Mouse (Mus musculus) forebrain, embryonic 13.5 days (tissue): ENCODE measurements around the gene Zbed6. TPM values are rescaled to one million over a fixed set of nuclear protein-coding genes. Genes with fewer than 3 reads are reported as not detected.
"Not testable (repeated sequence)": the region's sequence is repeated elsewhere in the genome, so short reads cannot be mapped to it uniquely, and the experiment has no call there.

ENCODE experiments used
- ATAC-seq: fragments of 200-750 bp; cut with Nextera tagmentation; 2 replicates; pipeline ENCODE4 v1.8.0; 2017
- H3K27ac ChIP-seq: fragments of 300-500 bp; sonication (generic); 2 replicates; pipeline ENCODE4 v1.5.1; 2015; ENCODE audit warnings: inconsistent platforms, mild to moderate bottlenecking, moderate library complexity
- H3K27me3 ChIP-seq: fragments of 300-500 bp; sonication (generic); 2 replicates; pipeline ENCODE4 v1.6.1; 2015; ENCODE audit warnings: mild to moderate bottlenecking, inconsistent platforms
- H3K36me3 ChIP-seq: fragments of 300-500 bp; sonication (generic); 2 replicates; pipeline ENCODE4 v1.6.1; 2015; ENCODE audit warnings: mild to moderate bottlenecking, inconsistent platforms; ENCODE audit not compliant: poor library complexity, severe bottlenecking
- H3K4me1 ChIP-seq: fragments of 300-500 bp; sonication (generic); 2 replicates; pipeline ENCODE4 v1.6.1; 2015; ENCODE audit warnings: inconsistent platforms
- H3K4me2 ChIP-seq: fragments of 300-500 bp; sonication (generic); 2 replicates; pipeline ENCODE4 v1.6.1; 2015; ENCODE audit warnings: inconsistent platforms, mild to moderate bottlenecking, moderate library complexity
- H3K4me3 ChIP-seq: fragments of 300-500 bp; sonication (generic); 2 replicates; pipeline ENCODE4 v1.5.1; 2015; ENCODE audit warnings: mild to moderate bottlenecking, inconsistent platforms
- H3K9ac ChIP-seq: fragments of 300-500 bp; sonication (generic); 2 replicates; pipeline ENCODE4 v1.6.1; 2015; ENCODE audit warnings: mild to moderate bottlenecking, inconsistent platforms
- H3K9me3 ChIP-seq: fragments of 300-500 bp; sonication (generic); replicated peaks from 2 replicates; pipeline ENCODE4 v1.6.1; 2016; ENCODE audit warnings: inconsistent platforms
- WGBS: fragments of 180-500 bp; shearing (Covaris S2); methylation state at CpG from one replicate; pipeline ENCODE4 v1.1.7; 2015; 5-methylcytosine and 5-hydroxymethylcytosine counted together
- polyA plus RNA-seq: library from polyadenylated mRNA; unstranded; fragments of >200 nt; fragmentation: Nextera tagmentation; extraction: Ambion mirVana; gene quantifications from 2 replicates; pipeline ENCODE4 v1.2.1, GENCODE M21; 2015

The Zbed6 gene
- polyA plus RNA-seq, 1 experiment from 2014 or later: not detected

GRCm38 (mm10) chr1:133685749-133686519 is 25.2 kb upstream of the Zbed6 start:
- Histone ChIP-seq H3K4me1 (no peaks in the 10 kb centered on the region), H3K36me3 (no peaks in the 10 kb centered on the region), H3K9ac (no peak overlapping the region), H3K4me2 (no peak overlapping the region), H3K4me3 (no peak overlapping the region), H3K27me3 (no peaks in the 10 kb centered on the region), H3K27ac (no peak overlapping the region), H3K9me3 (no peaks in the 10 kb centered on the region)
- ATAC-seq: no peak
- 83% methylated on average over 10 of the region's 10 CpGs for WGBS

GRCm38 (mm10) chr1:133671801-133672200 is 11.1 kb upstream of the Zbed6 start:
- Histone ChIP-seq H3K4me2 (no peak overlapping the region), H3K4me1 (no peaks in the 10 kb centered on the region), H3K27me3 (no peaks in the 10 kb centered on the region), H3K27ac (no peak overlapping the region), H3K9ac (no peak overlapping the region), H3K9me3 (no peaks in the 10 kb centered on the region), H3K36me3 (no peaks in the 10 kb centered on the region), H3K4me3 (no peak overlapping the region)
- ATAC-seq: no peak
- 71% methylated on average over 3 of the region's 3 CpGs for WGBS

GRCm38 (mm10) chr1:133671266-133671665 is 10.6 kb upstream of the Zbed6 start:
- H3K4me3 ChIP-seq: no peak overlapping the region
- H3K27ac ChIP-seq: no peak overlapping the region
- H3K27me3 ChIP-seq: no peaks in the 10 kb centered on the region
- 94% methylated on average over 3 of the region's 3 CpGs for WGBS
- no peaks in the 10 kb centered on the region for H3K9me3 ChIP-seq
- ATAC-seq: no peak
- no peaks in the 10 kb centered on the region for H3K4me1 ChIP-seq
- no peak overlapping the region for H3K9ac ChIP-seq
- H3K36me3 ChIP-seq: no peaks in the 10 kb centered on the region
- H3K4me2 ChIP-seq: no peak overlapping the region

- no peak overlapping the region for H3K4me2 ChIP-seq
- no peak overlapping the region for H3K27ac ChIP-seq
- 81% methylated on average over 6 of the region's 6 CpGs for WGBS
These were observed 10.1 kb upstream of the Zbed6 start for GRCm38 (mm10) chr1:133670776-133671175.

GRCm38 (mm10) chr1:133670190-133670589 is 9.5 kb upstream of the Zbed6 start:
- WGBS: 81% methylated on average over 12 of the region's 12 CpGs
- no peak for ATAC-seq
- H3K9me3 ChIP-seq: no peaks in the 10 kb centered on the region
- no peaks in the 10 kb centered on the region for H3K36me3 ChIP-seq
- H3K4me1 ChIP-seq: no peaks in the 10 kb centered on the region
- H3K27me3 ChIP-seq: no peaks in the 10 kb centered on the region
- no peak overlapping the region for H3K4me3 ChIP-seq
- no peak overlapping the region for H3K9ac ChIP-seq
- no peak overlapping the region for H3K4me2 ChIP-seq
- no peak overlapping the region for H3K27ac ChIP-seq

More at GRCm38 (mm10) chr1:133670776-133671175, 10.1 kb upstream of the Zbed6 start:
- Histone ChIP-seq H3K4me1 (no peaks in the 10 kb centered on the region), H3K9me3 (no peaks in the 10 kb centered on the region), H3K9ac (no peak overlapping the region), H3K27me3 (no peaks in the 10 kb centered on the region), H3K4me3 (no peak overlapping the region), H3K36me3 (no peaks in the 10 kb centered on the region)
- ATAC-seq: no peak

GRCm38 (mm10) chr1:133668618-133669017 is 7.9 kb upstream of the Zbed6 start:
- no peak overlapping the region for H3K4me3 ChIP-seq
- ATAC-seq: no peak
- H3K4me2 ChIP-seq: no peak overlapping the region
- H3K9ac ChIP-seq: no peak overlapping the region
- no peaks in the 10 kb centered on the region for H3K9me3 ChIP-seq
- 95% methylated on average over 3 of the region's 3 CpGs for WGBS
- no peaks in the 10 kb centered on the region for H3K36me3 ChIP-seq
- H3K27ac ChIP-seq: no peak overlapping the region
- H3K27me3 ChIP-seq: no peaks in the 10 kb centered on the region
- no peaks in the 10 kb centered on the region for H3K4me1 ChIP-seq

GRCm38 (mm10) chr1:133667721-133668120 is 7.0 kb upstream of the Zbed6 start:
- Histone ChIP-seq H3K36me3 (no peaks in the 10 kb centered on the region), H3K9me3 (no peaks in the 10 kb centered on the region), H3K4me1 (no peaks in the 10 kb centered on the region), H3K4me2 (no peak overlapping the region), H3K27me3 (no peaks in the 10 kb centered on the region), H3K9ac (no peak overlapping the region), H3K27ac (no peak overlapping the region), H3K4me3 (no peak overlapping the region)
- 20% methylated on average over 7 of the region's 7 CpGs for WGBS
- ATAC-seq: no peak

- H3K27me3 ChIP-seq, H3K9me3 ChIP-seq, H3K36me3 ChIP-seq, H3K4me1 ChIP-seq, ATAC-seq, H3K4me3 ChIP-seq, H3K9ac ChIP-seq, H3K27ac ChIP-seq, H3K4me2 ChIP-seq: not testable (repeated sequence)
- WGBS: 82% methylated on average over 8 of the region's 8 CpGs
These were observed 5.0 kb upstream of the Zbed6 start for GRCm38 (mm10) chr1:133665713-133666112.

- 57% methylated on average over 11 of the region's 11 CpGs for WGBS
- H3K4me2 ChIP-seq: no peak overlapping the region
These were observed 3.7 kb upstream of the Zbed6 start for GRCm38 (mm10) chr1:133664203-133664970.

GRCm38 (mm10) chr1:133663427-133663826 is 2.7 kb upstream of the Zbed6 start:
- Histone ChIP-seq H3K4me2 (no peak overlapping the region), H3K27ac (no peak overlapping the region), H3K9me3 (no peaks in the 10 kb centered on the region), H3K27me3 (no peaks in the 10 kb centered on the region), H3K36me3 (peaks cover 12% of the 10 kb centered on the region), H3K9ac (no peak overlapping the region), H3K4me1 (peaks cover 20% of the 10 kb centered on the region), H3K4me3 (no peak overlapping the region)
- WGBS: 74% methylated on average over 4 of the region's 4 CpGs
- ATAC-seq: no peak

More at GRCm38 (mm10) chr1:133664203-133664970, 3.7 kb upstream of the Zbed6 start:
- peaks cover 11% of the 10 kb centered on the region for H3K4me1 ChIP-seq
- no peak for ATAC-seq
- no peaks in the 10 kb centered on the region for H3K27me3 ChIP-seq
- H3K9me3 ChIP-seq: no peaks in the 10 kb centered on the region
- no peak overlapping the region for H3K27ac ChIP-seq
- H3K9ac ChIP-seq: no peak overlapping the region
- no peak overlapping the region for H3K4me3 ChIP-seq
- peaks cover 3% of the 10 kb centered on the region for H3K36me3 ChIP-seq

GRCm38 (mm10) chr1:133662941-133663340 is 2.3 kb upstream of the Zbed6 start:
- no peak overlapping the region for H3K4me2 ChIP-seq
- H3K27ac ChIP-seq: no peak overlapping the region
- peaks cover 17% of the 10 kb centered on the region for H3K36me3 ChIP-seq
- H3K27me3 ChIP-seq: no peaks in the 10 kb centered on the region
- H3K9ac ChIP-seq: no peak overlapping the region
- H3K4me3 ChIP-seq: no peak overlapping the region
- peaks cover 25% of the 10 kb centered on the region for H3K4me1 ChIP-seq
- 93% methylated on average over 7 of the region's 7 CpGs for WGBS
- ATAC-seq: no peak
- H3K9me3 ChIP-seq: no peaks in the 10 kb centered on the region

GRCm38 (mm10) chr1:133661203-133661933 is 683 bp upstream of the Zbed6 start, which contains the start of gene Gm38394:
Gene Gm38394 (minus strand): TSS chr1:133661318.
- peaks cover 30% of the 10 kb centered on the region for H3K36me3 ChIP-seq
- no peaks in the 10 kb centered on the region for H3K9me3 ChIP-seq
- peak within 1 kb of the TSS; percentile 62 for H3K4me3 ChIP-seq
- peak within 1 kb of the TSS; percentile 89 for H3K27ac ChIP-seq
- 1% methylated on average over 26 of the region's 26 CpGs for WGBS
- H3K27me3 ChIP-seq: no peaks in the 10 kb centered on the region
- H3K9ac ChIP-seq: peak within 1 kb of the TSS; percentile 86
- H3K4me2 ChIP-seq: peak within 1 kb of the TSS; percentile 92
- H3K4me1 ChIP-seq: peaks cover 41% of the 10 kb centered on the region
- ATAC-seq: peak; percentile 99
